Mouse (Mus musculus) heart, embryonic 15.5 days (tissue): Measurements from ENCODE around the gene Med17. TPM values are rescaled to one million over a fixed set of nuclear protein-coding genes. Genes with fewer than 3 reads are reported as not detected.

Source experiments
- ATAC-seq: fragments of 200-750 bp; cut with Nextera tagmentation; replicated peaks from 2 replicates; pipeline ENCODE4 v1.8.0; 2017; ENCODE audit warnings: low read depth, moderate TSS enrichment; ENCODE audit not compliant: insufficient number of reproducible peaks, insufficient read depth, low FRiP score
- H3K27ac ChIP-seq: fragments of 300-500 bp; sonication (generic); 2 replicates; pipeline ENCODE4 v1.5.1; 2015; ENCODE audit warnings: mild to moderate bottlenecking, inconsistent platforms
- H3K27me3 ChIP-seq: fragments of 300-500 bp; sonication (generic); 2 replicates; pipeline ENCODE4 v1.6.1; 2015; ENCODE audit warnings: inconsistent platforms
- H3K36me3 ChIP-seq: fragments of 300-500 bp; sonication (generic); 2 replicates; pipeline ENCODE4 v1.6.1; 2015; ENCODE audit warnings: mild to moderate bottlenecking, inconsistent platforms
- H3K4me1 ChIP-seq: fragments of 300-500 bp; sonication (generic); replicated peaks from 2 replicates; pipeline ENCODE4 v1.6.1; 2015; ENCODE audit warnings: inconsistent platforms
- H3K4me2 ChIP-seq: fragments of 300-500 bp; sonication (generic); 2 replicates; pipeline ENCODE4 v1.6.1; 2015; ENCODE audit warnings: inconsistent platforms, mild to moderate bottlenecking, moderate library complexity
- H3K4me3 ChIP-seq: fragments of 300-500 bp; sonication (generic); 2 replicates; pipeline ENCODE4 v1.5.1; 2015; ENCODE audit warnings: mild to moderate bottlenecking, inconsistent platforms
- H3K9ac ChIP-seq: fragments of 300-500 bp; sonication (generic); 2 replicates; pipeline ENCODE4 v1.6.1; 2015; ENCODE audit warnings: mild to moderate bottlenecking, inconsistent platforms
- H3K9me3 ChIP-seq: fragments of 300-500 bp; sonication (generic); replicated peaks from 2 replicates; pipeline ENCODE4 v1.6.1; 2016; ENCODE audit warnings: inconsistent platforms
- WGBS: fragments of 180-500 bp; shearing (Covaris S2); methylation state at CpG from one replicate; pipeline ENCODE4 v1.1.7; 2015; ENCODE audit warnings: mixed read lengths; 5-methylcytosine and 5-hydroxymethylcytosine counted together
- microRNA-seq: library from miRNA; unstranded; fragments of <30 nt; microRNA quantifications from one replicate; pipeline ENCODE4, GENCODE M21; 2016
- polyA plus RNA-seq: library from polyadenylated mRNA; unstranded; fragments of >200 nt; fragmentation: Nextera tagmentation; extraction: Ambion mirVana; gene quantifications from 2 replicates; pipeline ENCODE4 v1.2.1, GENCODE M21; 2015

Med17 gene
- polyA plus RNA-seq, 1 experiment from 2014 or later = 18.4 TPM

- no peaks in the 10 kb centered on the region for H3K36me3 ChIP-seq
- no peak overlapping the region for H3K9ac ChIP-seq
- no peak overlapping the region for H3K4me2 ChIP-seq
- WGBS = 65% methylated on average over 1 of the region's 1 CpGs
- peaks cover 13% of the 10 kb centered on the region for H3K4me1 ChIP-seq
- H3K9me3 ChIP-seq = no peaks in the 10 kb centered on the region
- H3K27me3 ChIP-seq = 0 out of 2 replicates have a peak, but pooled peaks cover 2% of the 10 kb centered on the region
- no peak overlapping the region for H3K4me3 ChIP-seq
- no peak overlapping the region for H3K27ac ChIP-seq
- ATAC-seq = no peak
Measured at GRCm38 (mm10) chr9:15233604-15234003, 46.1 kb downstream of the Med17 start.

- H3K4me2 ChIP-seq = no peak overlapping the region
- 0 out of 2 replicates have a peak, but pooled peaks cover 2% of the 10 kb centered on the region for H3K27me3 ChIP-seq
- no peak overlapping the region for H3K4me3 ChIP-seq
- H3K4me1 ChIP-seq = 0 out of 2 replicates have a peak, but pooled peaks cover 1% of the 10 kb centered on the region
- ATAC-seq = no peak
- H3K36me3 ChIP-seq = no peaks in the 10 kb centered on the region
- no peak overlapping the region for H3K9ac ChIP-seq
- 83% methylated on average over 3 of the region's 3 CpGs for WGBS
- no peak overlapping the region for H3K27ac ChIP-seq
- H3K9me3 ChIP-seq = no peaks in the 10 kb centered on the region
Measured at GRCm38 (mm10) chr9:15232445-15232844, 47.3 kb downstream of the Med17 start.

- no peak overlapping the region for H3K4me2 ChIP-seq
- whole genome bisulfite sequencing = 34% methylated on average over 2 of the region's 2 CpGs
- ATAC-seq = no peak
- 0 out of 2 replicates have a peak, but pooled peaks cover 2% of the 10 kb centered on the region for H3K9me3 ChIP-seq
- H3K9ac ChIP-seq = no peak overlapping the region
- H3K4me1 ChIP-seq = no peaks in the 10 kb centered on the region
- no peak overlapping the region for H3K4me3 ChIP-seq
- H3K36me3 ChIP-seq = no peaks in the 10 kb centered on the region
- H3K27ac ChIP-seq = no peak overlapping the region
- H3K27me3 ChIP-seq = no peaks in the 10 kb centered on the region
Measured at GRCm38 (mm10) chr9:15224912-15225311, 54.8 kb downstream of the Med17 start.

- H3K36me3 ChIP-seq = no peaks in the 10 kb centered on the region
- no peaks in the 10 kb centered on the region for H3K9me3 ChIP-seq
- H3K27ac ChIP-seq = no peak overlapping the region
- H3K4me2 ChIP-seq = no peak overlapping the region
- H3K4me1 ChIP-seq = no peaks in the 10 kb centered on the region
- 69% methylated on average over 1 of the region's 1 CpGs for WGBS
- no peak overlapping the region for H3K4me3 ChIP-seq
- ATAC-seq = no peak
- no peaks in the 10 kb centered on the region for H3K27me3 ChIP-seq
- H3K9ac ChIP-seq = no peak overlapping the region
Measured at GRCm38 (mm10) chr9:15213695-15214094, 66.0 kb downstream of the Med17 start.

GRCm38 (mm10) chr9:15211876-15212275 is 67.9 kb downstream of the Med17 start:
- no peaks in the 10 kb centered on the region for H3K36me3 ChIP-seq

More at GRCm38 (mm10) chr9:15211876-15212275, 67.9 kb downstream of the Med17 start:
- Histone ChIP-seq H3K9me3 (no peaks in the 10 kb centered on the region), H3K9ac (no peak overlapping the region), H3K4me1 (no peaks in the 10 kb centered on the region), H3K4me3 (no peak overlapping the region), H3K4me2 (no peak overlapping the region), H3K27me3 (no peaks in the 10 kb centered on the region), H3K27ac (no peak overlapping the region)
- ATAC-seq = no peak
- WGBS = 73% methylated on average over 3 of the region's 3 CpGs

Small RNA genes lying within 50 kb of the gene (microRNA-seq; reads per million reads assigned to microRNA genes)
- gene Gm49349 (not detected), gene mmu-mir-7650 (not detected)

Other genes with a start within 250 kb of the Med17 start
- 17.9 and 27.0 TPM in 2 replicates for gene Panx1, start 234.5 kb downstream of the Med17 start, polyA plus RNA-seq
- 0.03 TPM in 1 of 2 replicates, not detected in the other for gene Hephl1, start 167.8 kb downstream of the Med17 start, polyA plus RNA-seq
- 1.5 and 2.3 TPM in 2 replicates for gene Vstm5, start 40.9 kb downstream of the Med17 start, polyA plus RNA-seq
- 40.6 and 46.6 TPM in 2 replicates for gene Taf1d, start 26.3 kb upstream of the Med17 start, polyA plus RNA-seq
- gene 4931406C07Rik, start 26.5 kb upstream of the Med17 start, polyA plus RNA-seq = 6.1 and 6.2 TPM in 2 replicates
- gene Cep295, start 77.9 kb upstream of the Med17 start, polyA plus RNA-seq = 8.0 and 8.8 TPM in 2 replicates
- gene Smco4, start 213.5 kb upstream of the Med17 start, polyA plus RNA-seq = 2.1 and 2.2 TPM in 2 replicates